Mouse (Mus musculus) ovary, postnatal 10 days (tissue): Measurements from ENCODE around the gene Slain1.

Source experiments
- DNase-seq: peaks from one replicate; pipeline ENCODE4 v3.0.0; 2022; ENCODE audit warnings: low spot score

Gene Slain1

GRCm38 (mm10) chr14:103649896-103650334, at the start of gene Slain1:
Gene Slain1, plus strand, starts transcription at chr14:103650228.
- peak; percentile 26 for DNase-seq

GRCm38 (mm10) chr14:103608063-103608462, 42.0 kb upstream of the Slain1 start:
- no peak for DNase-seq

GRCm38 (mm10) chr14:103613573-103614271, 36.3 kb upstream of the Slain1 start:
- no peak for DNase-seq

- DNase-seq, result no peak
These were observed 35.8 kb upstream of the Slain1 start for GRCm38 (mm10) chr14:103614272-103614587.

GRCm38 (mm10) chr14:103619756-103620155, 30.3 kb upstream of the Slain1 start:
- no peak for DNase-seq

GRCm38 (mm10) chr14:103621207-103621606, 28.8 kb upstream of the Slain1 start:
- DNase-seq, result no peak

- no peak for DNase-seq
These were observed 23.9 kb upstream of the Slain1 start for GRCm38 (mm10) chr14:103626100-103626499.

- no peak for DNase-seq
These were observed 20.2 kb upstream of the Slain1 start for GRCm38 (mm10) chr14:103629639-103630364.

- no peak for DNase-seq
These were observed 19.5 kb upstream of the Slain1 start for GRCm38 (mm10) chr14:103630545-103630944.

- no peak for DNase-seq
These were observed 6.1 kb upstream of the Slain1 start for GRCm38 (mm10) chr14:103643933-103644332.

- DNase-seq, result no peak
These were observed 2.0 kb upstream of the Slain1 start for GRCm38 (mm10) chr14:103647981-103648380.

GRCm38 (mm10) chr14:103648623-103649255, 1.3 kb upstream of the Slain1 start:
- no peak for DNase-seq

GRCm38 (mm10) chr14:103649302-103649701, 726 bp upstream of the Slain1 start:
- DNase-seq, result no peak

GRCm38 (mm10) chr14:103650413-103651101, 529 bp downstream of the Slain1 start:
- peak; percentile 39 for DNase-seq

GRCm38 (mm10) chr14:103651106-103651505, 1.1 kb downstream of the Slain1 start:
- DNase-seq, result no peak

GRCm38 (mm10) chr14:103651562-103651961, 1.5 kb downstream of the Slain1 start:
- no peak for DNase-seq

GRCm38 (mm10) chr14:103652524-103652923, 2.5 kb downstream of the Slain1 start:
- no peak for DNase-seq

- DNase-seq, result no peak
These were observed 3.8 kb downstream of the Slain1 start for GRCm38 (mm10) chr14:103653800-103654199.

GRCm38 (mm10) chr14:103655448-103655847, 5.4 kb downstream of the Slain1 start:
- DNase-seq, result no peak

GRCm38 (mm10) chr14:103657876-103658275, 7.8 kb downstream of the Slain1 start:
- no peak for DNase-seq

GRCm38 (mm10) chr14:103663026-103663425, 13.0 kb downstream of the Slain1 start:
- DNase-seq, result no peak

- no peak for DNase-seq
These were observed 14.4 kb downstream of the Slain1 start for GRCm38 (mm10) chr14:103664391-103664790.
